Mouse (Mus musculus): ENCODE results near the gene Clip3. TPM values are rescaled to one million over a fixed set of nuclear protein-coding genes. Genes with fewer than 3 reads are reported as not detected.

The Clip3 gene
- polyA plus RNA-seq, 2 experiments = 0.86 to 1.0 TPM

GRCm38 (mm10) chr7:30313666-30314320 lies 22.3 kb downstream of the Clip3 start:
- H3K27ac ChIP-seq = no peak overlapping the region
- peak overlapping the region; percentile 7 to 29; a peak in 2 of 4 replicates for H3K4me3 ChIP-seq (ENCODE audit: insufficient read depth in 1 of 2, low read depth in 2 of 2, low read length in 2 of 2)
- no peaks in the 10 kb centered on the region for H3K36me3 ChIP-seq (replicated peaks; ENCODE audit: control insufficient read depth, insufficient read depth, low read depth)
- peak overlapping the region; percentile 34 for H3K4me2 ChIP-seq (ENCODE audit: low read depth)
- ATAC-seq (ENCODE audit: insufficient read depth) = no peak
- TF ChIP-seq CTCF (IDR thresholded peaks at IDR 0.05; ENCODE audit: low read depth) (no peak), EP300 (IDR thresholded peaks at IDR 0.05; ENCODE audit: low read depth) (no peak)
- H3K9ac ChIP-seq (replicated peaks) = no peak overlapping the region
- no peaks in the 10 kb centered on the region for H3K9me3 ChIP-seq (ENCODE audit: control insufficient read depth, low read length)
- no peak for DNase-seq (ENCODE audit: low read depth in 3 of 3, low spot score in 3 of 3)
- H3K4me1 ChIP-seq (replicated peaks; ENCODE audit: control insufficient read depth in 2 of 2, insufficient read depth in 2 of 2, low read length in 1 of 2) = peaks cover 0 to 6% of the 10 kb centered on the region in 2 experiments; a peak in 1 of 4 replicates
- H3K27me3 ChIP-seq (ENCODE audit: control insufficient read depth, insufficient read depth, low read length) = no peaks in the 10 kb centered on the region
- WGBS (ENCODE audit: insufficient replicate concordance) = 62% methylated on average over 27 of the region's 27 CpGs

GRCm38 (mm10) chr7:30314721-30315155 lies 23.2 kb downstream of the Clip3 start, which contains the start of gene Syne4:
Syne4 (plus strand) TSS chr7:30314807.
- Histone ChIP-seq H3K27me3 (ENCODE audit: control insufficient read depth, insufficient read depth, low read length) (no peaks in the 10 kb centered on the region), H3K36me3 (replicated peaks; ENCODE audit: control insufficient read depth, insufficient read depth, low read depth) (no peaks in the 10 kb centered on the region), H3K9me3 (ENCODE audit: control insufficient read depth, low read length) (no peaks in the 10 kb centered on the region), H3K4me3 (ENCODE audit: insufficient read depth in 1 of 2, low read depth in 2 of 2, low read length in 2 of 2) (peak within 1 kb of the TSS; percentile 25 to 33), H3K27ac (no peak within 1 kb of the TSS), H3K9ac (replicated peaks) (no peak within 1 kb of the TSS; the same call in 1 of the 2 replicates), H3K4me2 (ENCODE audit: low read depth) (peak within 1 kb of the TSS; percentile 34), H3K4me1 (replicated peaks; ENCODE audit: control insufficient read depth in 2 of 2, insufficient read depth in 2 of 2, low read length in 1 of 2) (peaks cover 0 to 1% of the 10 kb centered on the region in 2 experiments; a peak in 1 of 4 replicates)
- TF ChIP-seq CTCF (IDR thresholded peaks at IDR 0.05; ENCODE audit: low read depth) (no peak), EP300 (IDR thresholded peaks at IDR 0.05; ENCODE audit: low read depth) (no peak)
- no peak for DNase-seq (ENCODE audit: low read depth in 3 of 3, low spot score in 3 of 3)
- 0 out of 2 replicates have a peak, but pooled peaks have one; percentile 7 for ATAC-seq (ENCODE audit: insufficient read depth)
- WGBS (ENCODE audit: insufficient replicate concordance) = 4% methylated on average over 9 of the region's 9 CpGs

GRCm38 (mm10) chr7:30315559-30316529 lies 24.3 kb downstream of the Clip3 start:
- Histone ChIP-seq H3K9ac (replicated peaks) (no peak overlapping the region), H3K27me3 (ENCODE audit: control insufficient read depth, insufficient read depth, low read length) (no peaks in the 10 kb centered on the region), H3K36me3 (replicated peaks; ENCODE audit: control insufficient read depth, insufficient read depth, low read depth) (no peaks in the 10 kb centered on the region), H3K9me3 (ENCODE audit: control insufficient read depth, low read length) (no peaks in the 10 kb centered on the region), H3K4me3 (ENCODE audit: insufficient read depth in 1 of 2, low read depth in 2 of 2, low read length in 2 of 2) (no peak overlapping the region), H3K27ac (no peak overlapping the region), H3K4me2 (ENCODE audit: low read depth) (peak overlapping the region; percentile 24; the same call in 1 of the 2 replicates), H3K4me1 (replicated peaks; ENCODE audit: control insufficient read depth in 2 of 2, insufficient read depth in 2 of 2, low read length in 1 of 2) (peaks cover under 1 to 4% of the 10 kb centered on the region in 2 experiments; a peak in 3 of 4 replicates)
- TF ChIP-seq EP300 (IDR thresholded peaks at IDR 0.05; ENCODE audit: low read depth) = no peak
- no peak for TF ChIP-seq CTCF (IDR thresholded peaks at IDR 0.05; ENCODE audit: low read depth)
- DNase-seq (ENCODE audit: low read depth in 3 of 3, low spot score in 3 of 3) = no peak
- 47% methylated on average over 13 of the region's 13 CpGs for WGBS (ENCODE audit: insufficient replicate concordance)
- no peak for ATAC-seq (ENCODE audit: insufficient read depth)

GRCm38 (mm10) chr7:30318142-30318541 lies 26.6 kb downstream of the Clip3 start:
- no peaks in the 10 kb centered on the region for H3K9me3 ChIP-seq (ENCODE audit: control insufficient read depth, low read length)
- WGBS (ENCODE audit: insufficient replicate concordance) = 70% methylated on average over 3 of the region's 3 CpGs
- no peaks in the 10 kb centered on the region for H3K36me3 ChIP-seq (replicated peaks; ENCODE audit: control insufficient read depth, insufficient read depth, low read depth)
- DNase-seq (ENCODE audit: low read depth in 3 of 3, low spot score in 3 of 3) (no peak), ATAC-seq (ENCODE audit: insufficient read depth) (no peak)
- no peak overlapping the region for H3K27ac ChIP-seq
- TF ChIP-seq CTCF (IDR thresholded peaks at IDR 0.05; ENCODE audit: low read depth) (no peak), EP300 (IDR thresholded peaks at IDR 0.05; ENCODE audit: low read depth) (no peak)
- H3K4me3 ChIP-seq (ENCODE audit: insufficient read depth in 1 of 2, low read depth in 2 of 2, low read length in 2 of 2) = no peak overlapping the region
- H3K4me2 ChIP-seq (ENCODE audit: low read depth) = no peak overlapping the region
- no peak overlapping the region for H3K9ac ChIP-seq (replicated peaks)
- peaks cover 9 to 15% of the 10 kb centered on the region in 2 experiments; a peak in 3 of 4 replicates for H3K4me1 ChIP-seq (replicated peaks; ENCODE audit: control insufficient read depth in 2 of 2, insufficient read depth in 2 of 2, low read length in 1 of 2)
- no peaks in the 10 kb centered on the region for H3K27me3 ChIP-seq (ENCODE audit: control insufficient read depth, insufficient read depth, low read length)
